Mouse (Mus musculus): ENCODE results near the gene Mien1. TPM values are rescaled to one million over a fixed set of nuclear protein-coding genes. Genes with fewer than 3 reads are reported as not detected.

The Mien1 gene
- total and polyA plus RNA-seq, 3 experiments: 71.6 to 93.2 TPM; not detected in 1

DNA sequence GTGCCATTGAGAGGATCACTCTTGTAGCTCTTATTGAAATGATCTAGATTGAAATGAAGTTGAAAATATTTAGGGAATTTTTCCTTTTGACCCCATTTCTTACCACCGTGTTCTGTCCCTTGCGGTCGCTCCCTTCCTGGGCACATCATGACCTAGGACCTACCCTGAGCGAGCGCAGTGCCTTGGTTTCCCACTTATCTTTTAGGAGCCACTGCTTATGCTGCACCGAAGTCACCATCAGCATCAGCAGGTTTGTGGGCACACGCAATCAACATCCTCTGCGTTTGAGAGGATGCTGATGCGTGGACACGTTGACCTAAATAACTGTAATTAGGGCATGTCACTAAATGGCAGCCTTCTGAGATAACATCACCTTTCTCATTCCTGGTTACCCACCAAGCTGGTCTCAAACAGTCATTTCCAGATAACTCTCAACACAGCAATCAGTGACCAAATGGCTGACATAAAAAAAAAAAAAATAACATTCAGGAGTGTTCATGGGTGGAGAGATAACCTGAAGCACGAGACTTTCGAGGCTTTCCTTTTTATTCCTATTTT, 41.2 kb upstream of the Mien1 start:
- Histone ChIP-seq H3K4me1 (ENCODE audit: control insufficient read depth in 1 of 2, insufficient read depth in 2 of 2, low read length in 2 of 2) (no peaks in the 10 kb centered on the region), H3K27me3 (ENCODE audit: control insufficient read depth in 1 of 2, insufficient read depth in 2 of 2, low read length in 2 of 2) (peaks cover 16 to 20% of the 10 kb centered on the region in 2 experiments), H3K36me3 (ENCODE audit: control insufficient read depth in 1 of 2, insufficient read depth in 2 of 2, low read length in 2 of 2) (no peaks in the 10 kb centered on the region), H3K9me3 (replicated peaks; ENCODE audit: insufficient read depth, low read length) (no peaks in the 10 kb centered on the region), H3K27ac (ENCODE audit: control insufficient read depth, low read depth, low read length) (no peak overlapping the region), H3K4me3 (ENCODE audit: control insufficient read depth in 1 of 2, insufficient read depth in 1 of 2, low read depth in 2 of 2, low read length in 2 of 2) (no peak overlapping the region), H3K9ac (ENCODE audit: control insufficient read depth, low read depth, low read length, poor library complexity, severe bottlenecking) (no peak overlapping the region), H3K79me2 (ENCODE audit: control insufficient read depth, insufficient read depth, low read length, poor library complexity) (no peaks in the 10 kb centered on the region)
- DNase-seq (ENCODE audit: low read depth, low spot score): no peak
- TF ChIP-seq MXI1 (IDR thresholded peaks at IDR 0.05; ENCODE audit: low read depth, low read length): no peak
- no peak for TF ChIP-seq TAL1 (IDR thresholded peaks at IDR 0.05; ENCODE audit: low read length)
- TF ChIP-seq BHLHE40 (IDR thresholded peaks at IDR 0.05; ENCODE audit: borderline replicate concordance, low read depth, low read length): no peak
- TF ChIP-seq ELF1 (IDR thresholded peaks at IDR 0.05; ENCODE audit: low read depth, low read length): no peak
- no peak for TF ChIP-seq POLR2AphosphoS2 (IDR thresholded peaks at IDR 0.05; ENCODE audit: low read length)
- TF ChIP-seq CHD2 (IDR thresholded peaks at IDR 0.05; ENCODE audit: low read length): no peak
- no peak for TF ChIP-seq MEF2A (IDR thresholded peaks at IDR 0.05; ENCODE audit: extremely low read depth, insufficient replicate concordance, low read depth, low read length, poor library complexity, severe bottlenecking)
- TF ChIP-seq RAD21 (IDR thresholded peaks at IDR 0.05; ENCODE audit: low read depth, low read length): no peak
- no peak for TF ChIP-seq USF2 (IDR thresholded peaks at IDR 0.05; ENCODE audit: borderline replicate concordance in 1 of 2, insufficient read depth in 1 of 2, low read depth in 1 of 2, low read length in 2 of 2)
- TF ChIP-seq POLR2AphosphoS5 (IDR thresholded peaks at IDR 0.05; ENCODE audit: borderline replicate concordance, low read depth, low read length): no peak
- no peak for TF ChIP-seq CTCF (IDR thresholded peaks at IDR 0.05 in 2 of 3, conservative IDR thresholded peaks at IDR 0.05 in 1 of 3; ENCODE audit: control insufficient read depth in 1 of 3, insufficient read depth in 1 of 3, low read depth in 2 of 3, low read length in 3 of 3, poor library complexity in 1 of 3, severe bottlenecking in 1 of 3)
- TF ChIP-seq GABPA (IDR thresholded peaks at IDR 0.05; ENCODE audit: low read depth, low read length): no peak
- no peak for TF ChIP-seq HCFC1 (IDR thresholded peaks at IDR 0.05; ENCODE audit: low read depth, low read length)
- no peak for TF ChIP-seq SMC3 (IDR thresholded peaks at IDR 0.05; ENCODE audit: low read depth, low read length)
- no peak for TF ChIP-seq ZNF384 (IDR thresholded peaks at IDR 0.05; ENCODE audit: low read depth, low read length)
- TF ChIP-seq KAT2A (conservative IDR thresholded peaks at IDR 0.05; ENCODE audit: low read depth, low read length): no peak
- no peak for TF ChIP-seq MAZ (IDR thresholded peaks at IDR 0.05; ENCODE audit: low read depth, low read length)

DNA sequence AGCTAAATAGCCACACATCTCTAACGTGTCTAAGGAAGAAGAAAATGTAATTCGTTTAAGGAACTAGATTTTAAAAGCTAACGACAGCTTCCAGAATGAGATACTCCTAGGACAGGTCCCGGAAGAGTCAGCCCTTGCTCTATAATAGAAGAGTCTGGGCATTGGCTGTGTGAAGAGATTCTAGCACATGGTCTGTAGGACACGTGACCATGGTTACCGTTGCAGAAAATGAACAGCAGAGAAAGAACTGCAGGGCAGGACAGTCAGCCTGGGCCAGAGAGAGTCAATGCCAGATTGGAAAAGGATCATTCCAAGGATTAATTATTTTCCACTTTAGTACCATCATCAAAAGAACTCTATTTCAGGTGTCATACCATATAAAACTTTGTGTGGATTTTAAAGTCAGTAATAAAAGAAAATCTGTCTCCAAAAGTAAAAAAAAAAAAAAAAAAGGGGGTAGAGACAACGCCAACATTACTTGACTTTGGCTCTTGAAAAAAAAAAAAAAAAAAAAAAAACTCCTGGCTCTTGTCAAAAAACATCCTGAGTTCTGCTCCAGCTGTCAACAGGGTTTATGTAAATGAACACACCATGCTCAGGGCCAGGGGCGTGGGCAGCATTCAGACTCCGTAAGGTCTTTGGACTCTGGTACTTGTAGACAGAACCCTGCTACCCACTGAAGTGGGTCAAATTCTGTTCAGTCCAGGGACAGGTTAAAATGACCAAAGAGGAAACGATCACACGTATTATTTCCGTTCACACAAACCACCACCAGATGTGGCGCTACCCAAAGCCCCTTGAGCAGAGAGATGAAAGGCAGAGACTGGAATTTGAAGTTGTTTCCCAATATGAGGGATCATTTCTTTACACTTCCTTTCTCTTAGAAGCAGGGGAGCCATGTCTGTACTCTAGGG, 40.5 kb upstream of the Mien1 start:
- Histone ChIP-seq H3K9ac (ENCODE audit: control insufficient read depth, low read depth, low read length, poor library complexity, severe bottlenecking) (no peak overlapping the region), H3K36me3 (ENCODE audit: control insufficient read depth in 1 of 2, insufficient read depth in 2 of 2, low read length in 2 of 2) (no peaks in the 10 kb centered on the region), H3K4me3 (ENCODE audit: control insufficient read depth in 1 of 2, insufficient read depth in 1 of 2, low read depth in 2 of 2, low read length in 2 of 2) (no peak overlapping the region), H3K27me3 (ENCODE audit: control insufficient read depth in 1 of 2, insufficient read depth in 2 of 2, low read length in 2 of 2) (peaks cover 17 to 23% of the 10 kb centered on the region in 2 experiments), H3K79me2 (ENCODE audit: control insufficient read depth, insufficient read depth, low read length, poor library complexity) (no peaks in the 10 kb centered on the region), H3K4me1 (ENCODE audit: control insufficient read depth in 1 of 2, insufficient read depth in 2 of 2, low read length in 2 of 2) (no peaks in the 10 kb centered on the region), H3K9me3 (replicated peaks; ENCODE audit: insufficient read depth, low read length) (no peaks in the 10 kb centered on the region), H3K27ac (ENCODE audit: control insufficient read depth, low read depth, low read length) (no peak overlapping the region)
- TF ChIP-seq MAX (IDR thresholded peaks at IDR 0.05; ENCODE audit: low read length) (peak; percentile 34; the same call in 1 of the 2 replicates), MXI1 (IDR thresholded peaks at IDR 0.05; ENCODE audit: low read depth, low read length) (no peak), USF1 (IDR thresholded peaks at IDR 0.05; ENCODE audit: low read depth, low read length) (peak; percentile 74)
- DNase-seq (ENCODE audit: low read depth, low spot score): no peak
